Mouse (Mus musculus): ENCODE results near the gene Gm42372. TPM values are rescaled to one million over a fixed set of nuclear protein-coding genes. Genes with fewer than 3 reads are reported as not detected.
"Not testable (repeated sequence)": the region's sequence is repeated elsewhere in the genome, so short reads cannot be mapped to it uniquely, and the experiment has no call there.

Gm42372 gene
- total and polyA plus RNA-seq, 3 experiments = 0.42 TPM; not detected in 2

DNA sequence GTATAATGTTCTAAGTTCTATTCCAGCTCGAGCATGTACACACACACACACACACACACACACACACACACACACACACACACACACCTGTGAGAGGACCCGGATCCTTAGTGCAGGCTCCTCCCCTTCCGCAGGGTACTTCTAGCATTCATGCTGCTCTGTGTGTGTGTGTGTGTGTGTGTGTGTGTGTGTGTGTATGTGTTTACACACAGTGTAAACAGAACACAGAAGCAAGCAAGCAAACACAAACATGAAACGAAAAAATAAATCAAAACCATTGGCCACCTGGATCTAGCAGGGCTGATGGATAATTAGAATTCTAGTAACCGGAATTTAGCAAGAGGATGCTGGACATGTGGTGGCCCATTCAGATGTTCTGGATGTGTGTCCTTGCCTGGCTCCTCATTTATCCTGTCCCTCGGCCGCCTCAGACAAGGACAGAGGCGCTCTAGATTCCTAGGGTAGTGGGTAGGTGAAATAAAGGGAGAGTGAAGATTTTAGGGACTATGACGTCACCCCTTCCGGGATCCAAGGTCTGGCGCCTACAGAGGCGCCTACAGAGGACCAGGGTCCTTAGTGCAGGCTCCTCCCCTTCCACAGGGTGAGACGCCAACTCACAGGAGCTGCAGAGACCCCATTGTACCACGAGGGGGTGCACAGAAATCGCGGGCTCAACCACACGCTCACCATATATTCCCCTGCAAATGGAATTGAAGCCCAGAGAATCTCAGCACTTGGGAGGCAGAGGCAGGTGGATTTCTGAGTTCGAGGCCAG lies 31.8 kb upstream of the Gm42372 start (continued):
- TF ChIP-seq SIN3A (IDR thresholded peaks at IDR 0.05; ENCODE audit: low read length) (peak; percentile 64; the same call in 1 of the 2 replicates), CHD2 (IDR thresholded peaks at IDR 0.05; ENCODE audit: low read length) (no peak), TCF12 (IDR thresholded peaks at IDR 0.05; ENCODE audit: low read depth, low read length) (0 out of 2 replicates have a peak, but pooled peaks have one; percentile 31), MAZ (IDR thresholded peaks at IDR 0.05; ENCODE audit: low read depth, low read length) (peak; percentile 28; the same call in 1 of the 2 replicates), POLR2A (IDR thresholded peaks at IDR 0.05; ENCODE audit: control insufficient read depth in 1 of 2, insufficient read depth in 1 of 2, low read depth in 1 of 2, low read length in 2 of 2, poor library complexity in 1 of 2) (no peak), ZMIZ1 (IDR thresholded peaks at IDR 0.05; ENCODE audit: low read depth, low read length) (no peak), KAT2A (conservative IDR thresholded peaks at IDR 0.05; ENCODE audit: low read depth, low read length) (no peak), TAL1 (IDR thresholded peaks at IDR 0.05; ENCODE audit: low read length) (no peak), NRF1 (IDR thresholded peaks at IDR 0.05; ENCODE audit: insufficient read depth, low read depth, low read length, poor library complexity, severe bottlenecking) (no peak), BHLHE40 (IDR thresholded peaks at IDR 0.05; ENCODE audit: borderline replicate concordance, low read depth, low read length) (no peak)

DNA sequence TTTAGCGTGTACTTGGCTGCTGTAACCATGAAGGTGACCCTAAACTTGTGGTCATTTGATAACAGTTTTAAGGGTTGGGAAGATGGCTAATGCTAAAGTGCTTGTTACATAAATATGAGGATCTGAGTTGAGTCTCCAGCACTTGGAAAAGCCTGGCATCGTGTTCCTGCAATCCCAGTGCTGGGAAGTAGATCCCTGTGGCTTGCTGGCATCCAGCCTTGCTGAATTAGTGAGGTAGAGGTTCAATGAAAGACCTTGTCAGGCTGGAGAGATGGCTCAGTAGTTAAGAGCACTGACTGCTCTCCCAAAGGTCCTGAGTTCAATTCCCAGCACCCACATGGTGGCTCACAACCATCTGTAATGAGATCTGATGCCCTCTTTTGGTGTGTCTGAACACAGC lies 29.1 kb upstream of the Gm42372 start:
- not testable (repeated sequence) for DNase-seq (ENCODE audit: low read depth, low spot score); H3K27ac ChIP-seq (ENCODE audit: control insufficient read depth, low read depth, low read length); H3K27me3 ChIP-seq (ENCODE audit: control insufficient read depth in 1 of 2, insufficient read depth in 2 of 2, low read length in 2 of 2); H3K4me1 ChIP-seq (ENCODE audit: control insufficient read depth in 1 of 2, insufficient read depth in 2 of 2, low read length in 2 of 2); H3K36me3 ChIP-seq (ENCODE audit: control insufficient read depth in 1 of 2, insufficient read depth in 2 of 2, low read length in 2 of 2); H3K79me2 ChIP-seq (ENCODE audit: control insufficient read depth, insufficient read depth, low read length, poor library complexity); H3K4me3 ChIP-seq (ENCODE audit: control insufficient read depth in 1 of 2, insufficient read depth in 1 of 2, low read depth in 2 of 2, low read length in 2 of 2); H3K9me3 ChIP-seq (replicated peaks; ENCODE audit: insufficient read depth, low read length); H3K9ac ChIP-seq (ENCODE audit: control insufficient read depth, low read depth, low read length, poor library complexity, severe bottlenecking)

DNA sequence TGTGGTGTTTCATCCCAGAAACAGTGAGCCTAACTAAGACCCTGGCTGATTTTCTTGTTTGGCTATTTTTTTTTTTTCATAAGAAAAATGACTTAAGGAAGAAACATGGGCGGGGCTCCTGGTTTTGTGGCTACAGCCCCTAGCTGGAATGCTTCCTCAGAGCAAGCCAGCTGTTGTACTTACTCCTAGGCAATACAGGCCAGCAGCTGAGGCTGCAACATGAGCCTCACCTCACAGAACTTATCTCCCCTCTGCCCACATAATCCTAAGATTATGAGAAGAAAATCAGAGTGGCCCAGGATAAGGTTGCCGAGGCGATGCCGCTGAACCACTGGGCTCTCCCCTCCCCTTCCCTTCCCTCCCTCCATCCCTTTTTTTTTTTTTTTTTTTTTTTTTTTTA lies 27.2 kb upstream of the Gm42372 start:
- Histone ChIP-seq H3K4me3 (ENCODE audit: control insufficient read depth in 1 of 2, insufficient read depth in 1 of 2, low read depth in 2 of 2, low read length in 2 of 2) (no peak overlapping the region), H3K4me1 (ENCODE audit: control insufficient read depth in 1 of 2, insufficient read depth in 2 of 2, low read length in 2 of 2) (peaks cover 0 to 5% of the 10 kb centered on the region in 2 experiments; a peak in 2 of 4 replicates), H3K27me3 (ENCODE audit: control insufficient read depth in 1 of 2, insufficient read depth in 2 of 2, low read length in 2 of 2) (no peaks in the 10 kb centered on the region), H3K36me3 (ENCODE audit: control insufficient read depth in 1 of 2, insufficient read depth in 2 of 2, low read length in 2 of 2) (no peaks in the 10 kb centered on the region; a peak in 1 of 4 replicates), H3K79me2 (ENCODE audit: control insufficient read depth, insufficient read depth, low read length, poor library complexity) (no peaks in the 10 kb centered on the region), H3K27ac (ENCODE audit: control insufficient read depth, low read depth, low read length) (no peak overlapping the region), H3K9me3 (replicated peaks; ENCODE audit: insufficient read depth, low read length) (no peaks in the 10 kb centered on the region), H3K9ac (ENCODE audit: control insufficient read depth, low read depth, low read length, poor library complexity, severe bottlenecking) (no peak overlapping the region)
- peak; percentile 30 for DNase-seq (ENCODE audit: low read depth, low spot score)
- no peak for TF ChIP-seq CHD2 (IDR thresholded peaks at IDR 0.05; ENCODE audit: low read length)
- TF ChIP-seq RCOR1 (IDR thresholded peaks at IDR 0.05; ENCODE audit: low read depth, low read length) = peak; percentile 67
- peak; percentile 35 for TF ChIP-seq ZNF384 (IDR thresholded peaks at IDR 0.05; ENCODE audit: low read depth, low read length)

Data from MEL (cell line).